8 mouse cellular contexts compared by ENCODE assay signal in the genomic region with DNA sequence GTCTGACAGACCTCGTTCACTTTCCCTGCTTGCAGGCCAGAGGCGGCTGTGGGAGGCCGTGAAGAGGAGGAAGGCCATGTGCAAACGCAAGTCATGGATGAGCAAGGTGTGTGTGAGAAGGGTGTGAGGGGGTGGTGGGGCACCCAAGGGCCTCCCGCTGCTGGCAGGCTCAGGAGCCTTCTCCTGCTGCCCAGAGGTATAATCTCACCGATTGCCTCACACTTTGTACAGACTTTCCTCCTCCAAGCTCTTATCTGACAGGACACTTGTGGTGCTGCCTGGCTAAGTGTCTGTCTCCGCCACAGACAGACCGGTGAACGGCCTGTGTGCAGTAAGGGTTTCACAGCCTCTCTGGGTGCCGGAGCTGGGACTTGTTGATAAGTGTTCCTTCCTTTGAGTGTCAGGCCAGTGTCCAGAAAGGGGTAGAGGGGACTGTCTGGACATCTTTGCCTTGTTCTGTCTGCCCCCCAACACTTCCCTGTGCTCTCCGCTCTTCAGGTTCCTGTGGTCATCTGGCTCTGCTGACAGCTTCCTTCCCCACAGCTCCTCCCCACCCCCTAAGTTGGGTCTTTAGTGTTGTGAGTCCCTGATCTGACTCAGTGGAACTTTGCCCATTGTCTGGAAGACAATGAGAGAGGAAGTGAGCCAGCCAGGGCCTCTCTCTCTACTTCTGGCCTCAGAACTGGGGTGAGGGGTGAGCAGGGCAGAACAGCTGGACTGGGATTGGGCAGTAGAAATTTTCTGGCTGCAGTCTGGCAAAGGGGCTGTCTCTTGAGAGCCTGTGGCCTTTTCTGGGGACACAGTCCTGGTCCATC. TPM values are rescaled to one million over a fixed set of nuclear protein-coding genes. Genes with fewer than 3 reads are reported as not detected.
DNase-seq lines count a peak whose midpoint lies in the region; ATAC-seq lines count a peak whose summit lies in the region.

No protein-coding gene starts in this region.

- H3K4me3 ChIP-seq in forebrain, embryonic 10.5 days: peak overlapping the region; percentile 1; the same call in 1 of the 2 replicates
- H3K4me3 ChIP-seq in forebrain, embryonic 16.5 days (replicated peaks; ENCODE audit: low read length): no peak overlapping the region
- no peak overlapping the region for H3K4me3 ChIP-seq in midbrain, embryonic 13.5 days (replicated peaks)

- H3K4me2 ChIP-seq in forebrain, embryonic 16.5 days (ENCODE audit: low read length): no peak overlapping the region
- no peak overlapping the region for H3K4me2 ChIP-seq in midbrain, embryonic 13.5 days (replicated peaks)

- H3K4me1 ChIP-seq in forebrain, embryonic 10.5 days: peaks cover 60% of the 10 kb centered on the region
- H3K4me1 ChIP-seq in forebrain, embryonic 16.5 days (replicated peaks; ENCODE audit: control insufficient read depth, insufficient read depth, low read length): peaks cover 47% of the 10 kb centered on the region
- peaks cover 63% of the 10 kb centered on the region for H3K4me1 ChIP-seq in midbrain, embryonic 13.5 days (replicated peaks)

- no peak for DNase-seq in forebrain, embryonic 10.5 days (ENCODE audit: extremely low spot score, low spot score)
- DNase-seq in adipocyte (ENCODE audit: low spot score): peak; percentile 97
- DNase-seq in heart, adult 9 months (ENCODE audit: low spot score in 2 of 2): peak; percentile 49 to 67
- DNase-seq in kidney, postnatal 14 days: peak; percentile 75
- DNase-seq in testis, postnatal 10 days (ENCODE audit: low spot score): no peak
- no peak for DNase-seq in thymus, postnatal 36 days

- H3K9me3 ChIP-seq in forebrain, embryonic 10.5 days: no peaks in the 10 kb centered on the region
- no peaks in the 10 kb centered on the region for H3K9me3 ChIP-seq in forebrain, embryonic 16.5 days (ENCODE audit: control insufficient read depth, low read length)
- no peaks in the 10 kb centered on the region for H3K9me3 ChIP-seq in midbrain, embryonic 13.5 days

- 47% methylated on average over 11 of the region's 11 CpGs for WGBS in forebrain, embryonic 10.5 days
- WGBS in forebrain, embryonic 16.5 days: 56% methylated on average over 11 of the region's 11 CpGs
- 47% methylated on average over 11 of the region's 11 CpGs for WGBS in midbrain, embryonic 13.5 days

- ATAC-seq in forebrain, embryonic 16.5 days: no peak
- no peak for ATAC-seq in midbrain, embryonic 13.5 days

- H3K9ac ChIP-seq in forebrain, embryonic 16.5 days (replicated peaks; ENCODE audit: low read depth, low read length): no peak overlapping the region
- H3K9ac ChIP-seq in midbrain, embryonic 13.5 days (replicated peaks): no peak overlapping the region

- no peaks in the 10 kb centered on the region for H3K27me3 ChIP-seq in forebrain, embryonic 10.5 days (ENCODE audit: poor library complexity, severe bottlenecking)
- no peaks in the 10 kb centered on the region for H3K27me3 ChIP-seq in forebrain, embryonic 16.5 days (replicated peaks; ENCODE audit: control insufficient read depth, insufficient read depth, low read length)
- no peaks in the 10 kb centered on the region for H3K27me3 ChIP-seq in midbrain, embryonic 13.5 days

- peaks cover 41% of the 10 kb centered on the region for H3K36me3 ChIP-seq in forebrain, embryonic 10.5 days (replicated peaks)
- peaks cover 2% of the 10 kb centered on the region; the same call in 1 of the 2 replicates for H3K36me3 ChIP-seq in forebrain, embryonic 16.5 days (ENCODE audit: control insufficient read depth, insufficient read depth)
- peaks cover 19% of the 10 kb centered on the region for H3K36me3 ChIP-seq in midbrain, embryonic 13.5 days

- peak overlapping the region; percentile 75 for H3K27ac ChIP-seq in forebrain, embryonic 10.5 days
- H3K27ac ChIP-seq in forebrain, embryonic 16.5 days (ENCODE audit: low read length): no peak overlapping the region
- H3K27ac ChIP-seq in midbrain, embryonic 13.5 days: 0 out of 2 replicates have a peak overlapping the region, but pooled peaks have one; percentile 51

RNA-seq across cellular contexts. Expression of a gene that starts 22.4 kb away (rescaled TPM):
- 10.1 and 11.0 TPM in 2 replicates for polyA plus RNA-seq in forebrain, embryonic 10.5 days (2016; fragmentation: Nextera tagmentation; extraction: Ambion mirVana)
- polyA plus RNA-seq in forebrain, embryonic 16.5 days (2015; fragmentation: Nextera tagmentation; extraction: Ambion mirVana): 15.0 and 21.9 TPM in 2 replicates
- 15.6 and 17.7 TPM in 2 replicates for polyA plus RNA-seq in midbrain, embryonic 13.5 days (2015; fragmentation: Nextera tagmentation; extraction: Ambion mirVana)

RNA-seq across cellular contexts. Expression of a gene that starts 57.3 kb away (rescaled TPM):
- polyA plus RNA-seq in forebrain, embryonic 10.5 days (2016; fragmentation: Nextera tagmentation; extraction: Ambion mirVana): 71.3 and 72.0 TPM in 2 replicates
- 33.7 and 37.5 TPM in 2 replicates for polyA plus RNA-seq in forebrain, embryonic 16.5 days (2015; fragmentation: Nextera tagmentation; extraction: Ambion mirVana)
- polyA plus RNA-seq in midbrain, embryonic 13.5 days (2015; fragmentation: Nextera tagmentation; extraction: Ambion mirVana): 35.8 and 45.9 TPM in 2 replicates

Comparison
In these comparisons a context has a peak if more than half of its experiments do, and no peak if none do; other contexts are left out.
1. DNase-seq: peak in adipocyte (single experiment), heart, adult 9 months (2 of 2) and kidney, postnatal 14 days (single experiment); none in forebrain, embryonic 10.5 days (single experiment), testis, postnatal 10 days (single experiment) and thymus, postnatal 36 days (0 of 2).